Mouse (Mus musculus) hematopoietic stem cell, adult 5-6 weeks (primary cell): ENCODE data around the gene Ttc7b. TPM values are rescaled to one million over a fixed set of nuclear protein-coding genes. Genes with fewer than 3 reads are reported as not detected.

Experiments
- ATAC-seq, 2 experiments: fragments of 125-278 bp in 1 of 2; replicated peaks in 1 of 2; 2 replicates each; pipeline ENCODE4 v1.8.0; 2016 to 2017; ENCODE audit warnings: inconsistent platforms in 2 of 2, mild to moderate bottlenecking in 2 of 2, moderate number of reproducible peaks in 2 of 2, low read depth in 1 of 2, moderate TSS enrichment in 1 of 2; ENCODE audit not compliant: low FRiP score in 2 of 2, poor library complexity in 2 of 2, severe bottlenecking in 2 of 2, insufficient read depth in 1 of 2, low TSS enrichment in 1 of 2
- total RNA-seq: library from RNA; stranded (forward); fragments of 172-1452, 232-1000 nt; gene quantifications from 2 replicates; pipeline ENCODE4 v1.2.3, GENCODE M21; 2017

Ttc7b gene
- total RNA-seq, 1 experiment from 2014 or later = 23.4 TPM

DNA sequence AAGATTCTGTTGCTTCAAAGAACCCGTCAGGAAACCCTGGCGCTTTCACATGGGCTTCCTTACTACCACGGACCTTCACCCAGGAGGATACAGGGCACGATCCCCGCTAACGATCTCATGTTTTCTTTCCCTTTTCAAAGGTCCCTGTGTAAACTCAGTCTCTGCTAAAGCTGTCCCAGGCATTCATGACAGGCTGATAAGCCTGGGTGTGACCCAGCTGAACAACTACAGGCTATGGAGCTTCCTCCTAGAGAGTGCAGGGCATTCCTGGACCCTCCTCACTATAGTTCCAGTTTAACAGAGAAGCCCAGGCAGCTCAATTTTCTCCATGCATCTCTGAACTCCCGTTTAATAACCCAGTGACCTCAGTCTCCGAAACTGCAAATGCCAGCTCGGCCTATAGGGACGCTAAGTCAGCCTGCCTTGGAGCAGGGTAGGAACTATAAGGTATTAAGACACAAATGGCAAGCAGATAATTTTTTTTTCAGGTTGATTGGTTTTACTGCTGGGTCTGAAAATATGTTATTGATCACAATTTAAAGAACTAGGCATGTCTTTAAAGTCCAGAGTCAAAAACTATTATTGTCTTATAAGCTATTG lies 41.3 kb downstream of the Ttc7b start:
- no peak for ATAC-seq

GRCm38 (mm10) chr12:100478615-100479014 lies 42.0 kb downstream of the Ttc7b start:
- ATAC-seq = no peak

- ATAC-seq = no peak
Measured at GRCm38 (mm10) chr12:100478151-100478550, 42.5 kb downstream of the Ttc7b start.

DNA sequence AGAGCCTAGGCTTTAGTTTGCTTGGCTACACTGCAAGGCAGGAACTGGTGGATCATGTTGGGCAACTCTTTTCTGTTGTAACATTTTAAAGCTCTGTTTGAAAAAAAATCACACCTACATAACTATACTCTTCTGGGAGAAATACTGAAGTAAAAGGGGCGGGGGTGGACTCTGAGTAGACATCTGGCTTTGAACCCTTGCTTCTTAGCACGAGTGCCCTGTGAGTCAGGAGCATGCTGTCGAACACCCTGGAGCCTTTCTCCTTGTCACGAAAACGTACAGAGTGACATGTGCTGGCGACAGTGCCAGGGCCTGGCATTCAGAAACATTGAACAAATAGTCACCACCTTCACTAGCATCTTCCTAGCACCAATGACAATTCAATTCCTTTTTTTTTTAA lies 43.2 kb downstream of the Ttc7b start:
- ATAC-seq = no peak

- ATAC-seq = no peak
Measured at GRCm38 (mm10) chr12:100476351-100476750, 44.3 kb downstream of the Ttc7b start.

DNA sequence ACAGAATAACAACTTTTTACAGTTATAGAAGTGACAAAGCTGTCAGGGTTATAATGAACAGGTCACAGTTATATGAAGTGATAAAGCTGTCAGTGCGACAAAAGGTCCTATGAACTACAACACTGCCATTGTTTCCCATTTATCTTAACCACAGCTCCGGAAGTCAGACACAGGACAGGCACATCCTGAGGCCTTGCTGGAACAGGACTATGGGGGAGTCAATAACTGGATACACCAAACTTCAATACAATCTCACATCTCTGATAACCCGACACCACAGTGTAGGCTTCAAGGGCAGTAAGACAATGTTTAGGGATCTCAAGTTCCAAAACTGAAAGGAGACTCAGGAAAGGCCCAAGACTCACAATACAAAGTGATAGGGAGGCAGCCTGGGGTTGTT lies 45.1 kb downstream of the Ttc7b start:
- 0 out of 4 replicates have a peak, but pooled peaks of 1 of the 2 experiments have one; percentile 23 for ATAC-seq

DNA sequence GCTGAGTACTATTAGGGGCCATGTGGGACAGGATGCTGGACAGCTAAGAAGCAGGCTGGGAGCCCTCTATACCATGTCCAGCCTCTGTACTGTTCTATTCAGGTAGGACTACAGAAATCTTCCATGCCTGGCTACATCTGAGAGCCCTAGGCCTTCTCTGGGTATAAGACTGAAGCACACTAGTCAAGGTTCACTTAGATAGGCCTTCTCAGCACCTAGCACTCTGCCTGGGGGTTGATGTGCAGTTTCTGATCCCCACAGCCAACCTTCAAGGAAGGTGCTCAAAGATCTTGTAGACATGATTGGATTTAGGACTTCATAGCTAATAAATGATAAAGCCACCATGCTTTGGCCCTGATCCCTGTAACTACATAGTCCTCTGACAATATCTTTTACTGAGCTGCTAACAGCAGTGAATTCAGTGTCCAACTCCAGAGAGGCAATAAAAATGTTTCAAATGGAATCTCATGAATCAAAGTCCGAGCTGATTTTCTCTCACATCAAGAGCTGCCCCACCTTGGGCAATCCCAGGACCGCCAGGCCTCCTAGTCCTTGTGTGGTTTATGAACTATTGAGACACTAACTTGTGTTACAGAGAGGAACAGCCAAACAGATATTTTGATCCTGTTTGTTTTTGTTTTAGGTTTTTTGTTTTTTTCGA lies 45.8 kb downstream of the Ttc7b start:
- ATAC-seq = no peak

DNA sequence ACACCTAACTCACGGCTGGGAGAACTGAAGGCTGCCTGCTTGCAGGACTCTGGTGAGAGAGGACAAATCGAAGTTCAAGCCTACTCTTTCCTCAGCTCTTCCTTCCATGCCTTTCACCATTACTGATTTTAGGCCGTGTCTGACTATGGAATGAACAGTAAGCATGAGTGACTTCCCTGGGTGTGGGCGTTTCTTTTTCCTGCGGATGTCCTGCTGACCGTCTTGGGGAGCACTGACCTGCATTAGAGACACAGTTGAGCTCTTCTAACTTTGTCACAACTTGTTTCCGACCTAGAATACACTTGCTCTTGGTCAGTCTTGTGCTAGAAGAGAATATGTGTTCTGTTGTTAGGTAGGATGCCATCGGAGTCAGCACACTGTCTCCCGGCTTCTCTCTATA lies 50.3 kb downstream of the Ttc7b start:
- ATAC-seq = no peak

DNA sequence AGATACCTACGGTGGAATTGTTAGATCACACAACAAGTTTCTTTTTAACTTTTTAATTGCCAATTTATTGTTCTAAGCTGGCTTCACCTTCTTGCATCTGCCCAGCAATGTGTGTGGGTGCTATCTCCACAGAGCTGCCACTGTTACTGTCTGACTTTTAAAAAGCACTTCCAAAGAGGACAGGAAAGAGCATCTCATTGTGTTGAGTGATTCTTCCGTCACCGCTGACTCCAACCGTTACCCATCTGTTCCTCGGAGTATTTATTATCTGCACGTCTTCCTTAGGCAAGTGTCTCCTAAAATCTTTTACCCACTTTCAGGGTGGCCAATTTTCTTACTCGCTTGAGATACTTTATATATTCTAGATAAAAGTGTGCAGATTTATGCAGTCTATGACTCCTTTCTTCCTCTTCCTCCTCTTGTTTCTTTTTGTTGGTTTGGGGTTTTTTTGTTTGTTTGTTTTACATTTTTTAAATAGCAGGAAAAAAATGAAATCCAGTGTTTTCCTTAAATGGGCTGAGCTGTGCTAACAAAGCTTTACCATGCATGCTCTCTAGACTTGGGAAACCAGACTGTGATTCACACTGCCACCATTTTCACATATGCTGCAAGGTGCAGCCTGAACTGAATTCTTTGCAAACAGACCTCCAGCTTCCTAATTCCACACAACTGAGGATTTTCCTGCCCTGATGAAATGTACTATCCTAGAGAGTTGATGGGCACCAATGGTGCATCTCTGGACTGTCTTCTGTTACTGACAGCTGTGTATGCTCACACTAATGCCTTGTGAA lies 50.9 kb downstream of the Ttc7b start:
- no peak for ATAC-seq

DNA sequence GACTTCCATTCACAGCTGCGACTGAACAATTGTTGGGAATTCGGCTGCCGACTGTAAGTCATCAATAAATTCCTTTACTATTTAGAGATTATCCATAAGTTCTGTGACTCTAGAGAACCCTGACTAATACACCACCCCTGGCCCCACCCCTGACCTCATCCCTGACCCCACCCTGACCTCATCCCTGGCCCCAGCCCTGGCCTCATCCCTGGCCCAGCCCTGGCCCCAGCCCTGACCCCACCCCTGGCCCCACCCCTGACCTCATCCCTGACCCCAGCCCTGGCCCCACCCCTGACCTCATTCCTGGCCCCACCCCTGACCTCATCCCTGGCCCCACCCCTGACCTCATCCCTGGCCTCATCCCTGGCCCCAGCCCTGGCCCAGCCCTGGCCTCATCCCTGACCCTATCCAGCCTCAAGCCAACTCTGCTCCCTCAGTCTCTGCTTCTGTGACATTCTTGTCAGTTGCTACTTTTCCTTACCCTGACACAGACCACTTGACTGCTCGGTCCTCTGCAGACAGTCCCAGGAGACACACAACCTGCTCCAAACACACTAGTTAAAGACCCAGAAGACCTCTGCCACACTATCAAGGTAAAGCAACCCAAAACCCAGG lies 55.4 kb downstream of the Ttc7b start:
- no peak for ATAC-seq

DNA sequence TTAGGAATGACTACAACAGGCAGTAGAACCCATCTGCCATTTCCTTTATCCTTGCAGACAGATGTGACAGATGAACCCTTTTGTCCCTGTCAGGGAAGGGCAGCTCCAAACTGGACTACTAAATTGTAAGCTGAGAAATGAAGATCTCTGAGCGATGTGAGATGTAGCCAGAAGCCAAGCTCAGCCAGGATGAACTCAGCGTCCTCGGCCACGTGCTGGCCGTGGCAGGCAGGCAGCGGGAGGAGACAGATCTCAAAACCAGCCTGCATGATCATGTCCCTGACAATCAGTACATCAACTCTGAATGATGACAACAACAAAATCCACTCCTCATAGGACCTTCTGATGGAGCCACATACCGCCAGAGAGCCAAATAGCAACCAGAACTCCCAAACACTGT lies 62.9 kb downstream of the Ttc7b start:
- ATAC-seq = no peak

DNA sequence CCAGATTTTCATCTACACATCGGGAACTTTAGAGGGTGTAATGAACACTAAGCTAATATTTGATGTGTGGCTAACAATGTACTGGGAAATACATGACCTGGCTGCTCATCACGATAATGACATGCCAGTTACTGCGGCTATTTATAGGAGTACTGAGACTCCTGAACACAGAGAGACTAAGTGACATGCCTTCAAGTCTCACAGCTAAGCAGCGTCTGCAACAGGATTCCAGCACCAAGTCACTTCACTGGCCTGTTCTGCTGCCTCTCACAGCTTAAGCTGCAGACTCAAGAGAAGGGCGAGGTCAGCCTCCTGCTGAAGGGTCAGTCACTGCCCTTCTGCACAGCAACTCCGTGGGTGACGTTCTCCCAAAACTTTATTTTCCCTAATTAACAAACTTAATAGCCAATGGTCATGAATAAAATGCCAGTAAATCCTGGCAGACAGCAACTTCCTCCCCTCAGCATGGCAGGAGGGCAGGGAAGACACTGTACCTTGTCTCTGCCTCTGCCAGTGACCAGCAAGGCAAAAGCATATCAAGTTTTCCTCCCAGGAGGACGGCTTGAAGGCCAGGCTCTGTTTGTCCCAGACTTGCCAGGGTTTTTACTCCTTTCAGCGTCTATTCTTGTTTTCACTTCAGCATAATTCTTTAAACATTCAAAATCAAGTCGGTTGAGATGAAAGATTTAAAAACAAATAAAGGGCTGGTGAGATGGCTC lies 64.2 kb downstream of the Ttc7b start:
- no peak for ATAC-seq

- no peak for ATAC-seq
Measured at GRCm38 (mm10) chr12:100455453-100455852, 65.2 kb downstream of the Ttc7b start.

GRCm38 (mm10) chr12:100447701-100448277 lies 72.8 kb downstream of the Ttc7b start:
- ATAC-seq = no peak

DNA sequence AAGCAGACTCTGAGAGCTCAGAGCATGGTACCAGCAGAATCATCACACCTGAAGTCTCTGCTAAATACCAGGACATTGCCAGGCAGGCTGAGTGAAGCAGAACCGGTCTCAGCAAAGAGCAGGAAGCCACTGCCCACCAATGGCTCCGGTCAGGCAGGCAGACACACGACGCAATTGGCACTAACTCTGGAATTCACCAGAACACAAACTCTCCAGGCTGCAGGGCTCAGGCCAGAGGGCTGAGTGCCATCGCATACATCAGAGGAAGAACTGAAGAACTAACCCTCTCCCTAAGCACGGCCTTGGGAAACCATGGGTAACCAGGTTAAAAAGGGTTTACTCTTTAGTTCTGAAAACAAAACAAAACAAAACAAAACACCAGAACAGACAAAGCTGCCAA lies 73.5 kb downstream of the Ttc7b start:
- ATAC-seq = no peak

- no peak for ATAC-seq
Measured at GRCm38 (mm10) chr12:100445686-100446085, 74.9 kb downstream of the Ttc7b start.

GRCm38 (mm10) chr12:100445271-100445670 lies 75.4 kb downstream of the Ttc7b start:
- ATAC-seq = no peak
